Mouse (Mus musculus): Measurements from ENCODE around the gene Rtkn. TPM values are rescaled to one million over a fixed set of nuclear protein-coding genes. Genes with fewer than 3 reads are reported as not detected.

Rtkn gene
- 10 to 100 TPM; 31.0 to 34.6 TPM for total RNA-seq (2021)
- long read RNA-seq, experiment 1, transcript Rtkn-203 (13 exons, 2,597 nt) = minor isoform, 6 of 36 reads
- long read RNA-seq, experiment 1, transcript Rtkn-201 (12 exons, 2,191 nt) = major isoform, 11 of 36 reads
- long read RNA-seq, experiment 1, transcript Rtkn-202 (12 exons, 3,080 nt) = minor isoform, 8 of 36 reads
- long read RNA-seq, experiment 1, partial matches to known transcripts = 1 of 36 reads
- long read RNA-seq, experiment 1, other reads (novel, unspliced or antisense) = 10 of 36 reads
- long read RNA-seq, experiment 2, transcript Rtkn-203 (13 exons, 2,597 nt) = minor isoform, 10 of 54 reads
- long read RNA-seq, experiment 2, transcript Rtkn-201 (12 exons, 2,191 nt) = minor isoform, 6 of 54 reads
- long read RNA-seq, experiment 2, transcript Rtkn-202 (12 exons, 3,080 nt) = major isoform, 14 of 54 reads
- long read RNA-seq, experiment 2, partial matches to known transcripts = 8 of 54 reads
- long read RNA-seq, experiment 2, other reads (novel, unspliced or antisense) = 15 of 54 reads

GRCm38 (mm10) chr6:83134951-83135513 lies at the start of gene Rtkn:
Rtkn (plus strand) TSS chr6:83135463.
- no peak for DNase-seq (ENCODE audit: low spot score in 2 of 2)

- no peak for DNase-seq (ENCODE audit: low spot score in 2 of 2)
Measured at GRCm38 (mm10) chr6:83086121-83087035, 48.9 kb upstream of the Rtkn start, which contains the start of gene Lbx2. Lbx2 (plus strand) TSS chr6:83086367.

GRCm38 (mm10) chr6:83087205-83087925 lies 47.9 kb upstream of the Rtkn start:
- DNase-seq (ENCODE audit: low spot score in 2 of 2) = peak in 1 of 2 experiments; percentile 25

- no peak for DNase-seq (ENCODE audit: low spot score in 2 of 2)
Measured at GRCm38 (mm10) chr6:83087926-83088260, 47.4 kb upstream of the Rtkn start.

- no peak for DNase-seq (ENCODE audit: low spot score in 2 of 2)
Measured at GRCm38 (mm10) chr6:83092416-83093127, 42.7 kb upstream of the Rtkn start.

GRCm38 (mm10) chr6:83095968-83096367 lies 39.3 kb upstream of the Rtkn start:
- DNase-seq (ENCODE audit: low spot score in 2 of 2) = no peak

- no peak for DNase-seq (ENCODE audit: low spot score in 2 of 2)
Measured at GRCm38 (mm10) chr6:83098411-83098810, 36.9 kb upstream of the Rtkn start.

GRCm38 (mm10) chr6:83101316-83101687 lies 34.0 kb upstream of the Rtkn start, which contains the start of the genes Ccdc142 and Gm42688:
Ccdc142 (plus strand) TSS chr6:83101601.
Gm42688 (plus strand) TSS chr6:83101617.
- DNase-seq (ENCODE audit: low spot score in 2 of 2) = peak; percentile 66 to 87

GRCm38 (mm10) chr6:83101688-83102556 lies 33.3 kb upstream of the Rtkn start:
- peak in 1 of 2 experiments; percentile 72 for DNase-seq (ENCODE audit: low spot score in 2 of 2)

GRCm38 (mm10) chr6:83103130-83103650 lies 32.1 kb upstream of the Rtkn start:
- no peak for DNase-seq (ENCODE audit: low spot score in 2 of 2)

GRCm38 (mm10) chr6:83104158-83104557 lies 31.1 kb upstream of the Rtkn start:
- no peak for DNase-seq (ENCODE audit: low spot score in 2 of 2)

- peak; percentile 77 to 86 for DNase-seq (ENCODE audit: low spot score in 2 of 2)
Measured at GRCm38 (mm10) chr6:83107566-83108400, 27.5 kb upstream of the Rtkn start.

- peak; percentile 64 to 86 for DNase-seq (ENCODE audit: low spot score in 2 of 2)
Measured at GRCm38 (mm10) chr6:83108762-83109668, 26.2 kb upstream of the Rtkn start, which contains the start of gene Mrpl53. Mrpl53 (plus strand) TSS chr6:83109040.

- DNase-seq (ENCODE audit: low spot score in 2 of 2) = no peak
Measured at GRCm38 (mm10) chr6:83111510-83112136, 23.6 kb upstream of the Rtkn start.

GRCm38 (mm10) chr6:83115011-83115671 lies 20.1 kb upstream of the Rtkn start, which contains the start of gene Mogs:
Mogs (plus strand) TSS chr6:83115496.
- DNase-seq (ENCODE audit: low spot score in 2 of 2) = peak; percentile 91 to 95
